Mouse (Mus musculus): Measurements from ENCODE around the gene Gm5414. TPM values are rescaled to one million over a fixed set of nuclear protein-coding genes. Genes with fewer than 3 reads are reported as not detected.

Gene Gm5414
- polyA plus RNA-seq (2015; fragmentation: Nextera tagmentation; extraction: Ambion mirVana): not detected in 2 replicates

DNA sequence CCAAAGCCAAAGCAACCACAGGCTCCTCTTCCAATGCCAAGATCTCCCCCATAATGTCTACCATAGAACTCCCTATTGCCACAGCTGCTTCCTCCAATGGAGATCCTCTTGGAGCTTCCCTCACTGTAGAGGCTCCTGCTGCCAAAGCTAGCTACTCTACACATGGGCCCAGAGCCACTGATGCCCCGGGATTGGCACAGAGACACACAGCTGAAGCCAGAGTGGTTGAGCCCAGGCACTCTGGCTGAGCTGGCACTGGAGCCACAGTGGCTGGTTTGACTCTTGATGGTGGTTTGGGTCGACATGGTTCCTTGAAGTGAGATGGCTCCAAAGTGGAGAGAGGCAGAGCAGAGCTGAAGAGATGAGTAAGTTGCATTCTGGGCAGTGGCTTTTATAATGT is at the start of gene Gm5414:
TSS of gene Gm5414 (minus strand) at position 305 of the 400 bp plus-strand sequence.
- Histone ChIP-seq H3K36me3 (no peaks in the 10 kb centered on the region), H3K4me3 (no peak within 1 kb of the TSS), H3K27me3 (no peaks in the 10 kb centered on the region), H3K9me3 (replicated peaks) (no peaks in the 10 kb centered on the region), H3K27ac (no peak within 1 kb of the TSS), H3K9ac (no peak within 1 kb of the TSS), H3K4me2 (no peak within 1 kb of the TSS), H3K4me1 (replicated peaks) (no peaks in the 10 kb centered on the region)
- WGBS: 59% methylated on average over 2 of the region's 2 CpGs
- ATAC-seq (replicated peaks; ENCODE audit: insufficient number of reproducible peaks, insufficient read depth, low FRiP score, low read depth): no peak

DNA sequence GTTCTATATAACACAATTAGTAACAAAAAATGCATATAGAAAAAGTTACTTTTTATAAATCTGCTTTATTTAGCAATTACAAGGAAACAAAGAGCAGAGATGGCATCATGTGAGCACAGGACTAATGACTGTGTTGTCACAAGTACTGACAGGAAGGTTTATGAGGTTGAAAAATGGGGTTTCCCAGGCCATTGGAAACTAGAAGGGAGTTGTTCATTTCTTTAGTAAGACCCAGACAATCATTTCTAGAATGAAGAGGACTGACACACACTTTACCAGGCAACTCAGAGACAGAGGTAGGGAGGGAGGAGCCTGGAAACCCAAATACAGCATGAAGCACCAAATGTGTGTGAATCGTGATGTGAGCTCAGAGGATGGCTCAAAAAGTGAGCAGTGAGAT is 48.0 kb upstream of the Gm5414 start:
- no peaks in the 10 kb centered on the region for H3K36me3 ChIP-seq
- H3K27me3 ChIP-seq: no peaks in the 10 kb centered on the region
- no peak overlapping the region for H3K4me2 ChIP-seq
- H3K4me1 ChIP-seq (replicated peaks): no peaks in the 10 kb centered on the region
- H3K9ac ChIP-seq: no peak overlapping the region
- H3K27ac ChIP-seq: no peak overlapping the region
- no peak for ATAC-seq (replicated peaks; ENCODE audit: insufficient number of reproducible peaks, insufficient read depth, low FRiP score, low read depth)
- H3K4me3 ChIP-seq: no peak overlapping the region
- no peaks in the 10 kb centered on the region for H3K9me3 ChIP-seq (replicated peaks)
- 54% methylated on average over 1 of the region's 1 CpGs for WGBS

DNA sequence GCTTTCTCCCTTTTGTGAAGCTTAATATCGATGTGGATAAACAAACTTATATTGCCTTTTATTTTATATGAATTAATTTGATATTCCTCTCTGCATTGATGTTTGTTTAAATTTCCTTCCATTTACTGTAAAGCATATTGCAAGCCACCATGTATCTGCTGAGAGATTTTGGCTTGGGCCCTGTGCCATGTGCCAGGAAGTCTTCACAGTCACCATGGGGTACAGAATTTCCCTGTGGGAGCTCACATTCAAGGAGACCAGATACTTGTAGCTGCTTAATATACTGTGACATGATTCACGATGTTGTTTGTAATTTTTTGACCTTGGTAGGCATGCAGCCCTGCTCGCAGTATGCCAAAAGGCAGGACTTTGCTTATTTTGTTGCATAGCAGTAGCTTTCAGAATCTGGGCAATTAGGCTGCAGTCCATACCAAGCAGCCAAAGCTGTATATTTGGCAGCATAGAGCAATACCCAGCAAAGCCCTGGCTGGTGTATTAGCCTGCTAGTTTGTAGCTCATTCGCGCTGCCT is 24.8 kb upstream of the Gm5414 start:
- Histone ChIP-seq H3K27ac (no peak overlapping the region), H3K4me1 (replicated peaks) (no peaks in the 10 kb centered on the region), H3K36me3 (no peaks in the 10 kb centered on the region), H3K9me3 (replicated peaks) (no peaks in the 10 kb centered on the region), H3K27me3 (no peaks in the 10 kb centered on the region), H3K9ac (no peak overlapping the region), H3K4me2 (no peak overlapping the region), H3K4me3 (no peak overlapping the region)
- 86% methylated on average over 5 of the region's 5 CpGs for WGBS
- ATAC-seq (replicated peaks; ENCODE audit: insufficient number of reproducible peaks, insufficient read depth, low FRiP score, low read depth): no peak

DNA sequence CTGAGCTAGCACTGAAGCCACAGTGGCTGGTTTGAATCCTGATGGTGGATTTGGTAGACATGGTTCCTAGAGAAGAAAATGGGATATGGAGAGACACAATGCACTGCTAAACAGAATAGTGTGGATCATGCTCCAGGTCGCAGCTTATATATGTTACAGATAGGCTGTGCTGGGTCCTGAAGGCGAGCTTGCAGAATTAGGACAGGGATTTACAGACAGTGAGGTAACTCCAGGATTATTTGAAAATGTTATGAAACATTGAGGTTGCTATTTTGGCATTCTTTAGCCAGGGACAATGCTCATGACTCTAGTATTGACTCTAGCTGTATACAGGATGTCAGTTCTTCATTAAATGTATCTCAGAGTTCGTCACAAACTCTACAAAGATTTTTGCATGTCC is 19.3 kb upstream of the Gm5414 start, which contains the start of gene Gm5478:
TSS of gene Gm5478 (minus strand) at position 101 of the 400 bp plus-strand sequence.
- Histone ChIP-seq H3K27me3 (no peaks in the 10 kb centered on the region), H3K4me1 (replicated peaks) (no peaks in the 10 kb centered on the region), H3K4me2 (no peak within 1 kb of the TSS), H3K27ac (no peak within 1 kb of the TSS), H3K9me3 (replicated peaks) (no peaks in the 10 kb centered on the region), H3K9ac (no peak within 1 kb of the TSS), H3K4me3 (no peak within 1 kb of the TSS), H3K36me3 (no peaks in the 10 kb centered on the region)
- WGBS: 69% methylated on average over 3 of the region's 3 CpGs
- ATAC-seq (replicated peaks; ENCODE audit: insufficient number of reproducible peaks, insufficient read depth, low FRiP score, low read depth): no peak

DNA sequence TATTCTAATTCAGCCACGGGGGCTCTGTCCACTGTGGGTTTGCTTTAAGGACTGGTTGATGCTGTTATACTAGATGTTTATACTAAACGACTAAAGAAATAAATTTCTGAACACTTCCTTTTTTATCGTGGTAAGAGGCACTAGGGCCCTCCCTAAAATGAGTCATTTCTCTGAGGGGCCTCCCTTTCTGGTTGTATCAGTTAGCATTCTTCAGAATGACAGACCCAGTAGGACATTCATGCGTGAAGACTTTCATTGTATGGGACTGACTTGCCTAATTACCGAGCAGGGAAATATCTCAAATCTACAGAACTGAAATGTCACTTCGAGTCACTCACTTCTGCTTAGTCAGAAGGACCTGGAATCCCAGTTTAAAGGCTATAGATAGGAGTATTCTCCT is 28.9 kb downstream of the Gm5414 start:
- Histone ChIP-seq H3K27me3 (no peaks in the 10 kb centered on the region), H3K27ac (no peak overlapping the region), H3K9ac (no peak overlapping the region), H3K4me1 (replicated peaks) (no peaks in the 10 kb centered on the region), H3K36me3 (no peaks in the 10 kb centered on the region), H3K4me2 (no peak overlapping the region), H3K4me3 (no peak overlapping the region), H3K9me3 (replicated peaks) (no peaks in the 10 kb centered on the region)
- WGBS: 56% methylated on average over 6 of the region's 6 CpGs
- ATAC-seq (replicated peaks; ENCODE audit: insufficient number of reproducible peaks, insufficient read depth, low FRiP score, low read depth): no peak

DNA sequence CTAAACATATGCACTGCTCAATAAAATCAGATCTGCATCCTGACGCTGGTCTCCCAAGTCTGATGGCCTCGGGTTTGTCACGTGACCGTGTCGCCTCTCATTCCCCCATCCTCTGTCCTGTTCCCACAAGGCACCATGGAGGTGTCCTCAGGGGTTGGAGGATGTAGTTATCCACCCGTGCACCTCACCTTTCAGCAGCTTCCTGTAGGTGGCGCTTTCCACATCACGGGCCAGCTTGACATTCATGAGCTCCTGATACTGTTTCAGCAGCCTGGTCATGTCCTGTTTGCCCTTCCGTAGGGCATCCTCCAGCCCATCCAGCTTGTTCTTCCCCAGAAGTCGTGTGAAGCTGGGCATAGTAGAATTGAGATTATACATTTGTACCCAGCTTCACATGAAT is 39.8 kb downstream of the Gm5414 start:
- Histone ChIP-seq H3K27me3 (0 out of 2 replicates have a peak, but pooled peaks cover 10% of the 10 kb centered on the region), H3K4me2 (no peak overlapping the region), H3K4me3 (no peak overlapping the region), H3K9me3 (replicated peaks) (no peaks in the 10 kb centered on the region), H3K27ac (no peak overlapping the region), H3K9ac (no peak overlapping the region), H3K4me1 (replicated peaks) (no peaks in the 10 kb centered on the region), H3K36me3 (no peaks in the 10 kb centered on the region)
- no peak for ATAC-seq (replicated peaks; ENCODE audit: insufficient number of reproducible peaks, insufficient read depth, low FRiP score, low read depth)
- WGBS: 72% methylated on average over 10 of the region's 10 CpGs

DNA sequence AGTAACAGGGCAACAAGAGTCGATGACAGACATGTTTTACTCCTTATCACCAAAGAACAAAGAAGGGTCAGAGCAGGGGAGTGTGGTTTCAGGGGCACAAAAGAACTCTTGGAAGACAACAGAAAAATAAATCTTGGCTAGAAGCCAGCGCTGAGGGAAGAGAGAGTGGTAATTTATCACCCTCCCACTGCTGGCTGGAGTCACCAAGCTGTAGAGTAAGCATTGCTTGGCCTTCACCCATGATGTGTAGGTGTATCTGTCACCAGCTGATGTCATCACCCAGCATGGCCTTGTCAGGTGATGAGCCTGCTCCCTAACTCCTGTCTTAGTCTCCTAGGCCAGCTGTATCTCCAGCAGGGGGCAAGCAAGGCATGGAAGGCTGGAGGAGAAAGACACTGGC is 43.5 kb downstream of the Gm5414 start:
- no peaks in the 10 kb centered on the region for H3K4me1 ChIP-seq (replicated peaks)
- H3K27me3 ChIP-seq: 0 out of 2 replicates have a peak, but pooled peaks cover 10% of the 10 kb centered on the region
- H3K36me3 ChIP-seq: no peaks in the 10 kb centered on the region
- no peak overlapping the region for H3K9ac ChIP-seq
- ATAC-seq (replicated peaks; ENCODE audit: insufficient number of reproducible peaks, insufficient read depth, low FRiP score, low read depth): no peak
- 26% methylated on average over 2 of the region's 2 CpGs for WGBS
- no peak overlapping the region for H3K4me2 ChIP-seq
- H3K9me3 ChIP-seq (replicated peaks): no peaks in the 10 kb centered on the region
- no peak overlapping the region for H3K4me3 ChIP-seq
- H3K27ac ChIP-seq: no peak overlapping the region

DNA sequence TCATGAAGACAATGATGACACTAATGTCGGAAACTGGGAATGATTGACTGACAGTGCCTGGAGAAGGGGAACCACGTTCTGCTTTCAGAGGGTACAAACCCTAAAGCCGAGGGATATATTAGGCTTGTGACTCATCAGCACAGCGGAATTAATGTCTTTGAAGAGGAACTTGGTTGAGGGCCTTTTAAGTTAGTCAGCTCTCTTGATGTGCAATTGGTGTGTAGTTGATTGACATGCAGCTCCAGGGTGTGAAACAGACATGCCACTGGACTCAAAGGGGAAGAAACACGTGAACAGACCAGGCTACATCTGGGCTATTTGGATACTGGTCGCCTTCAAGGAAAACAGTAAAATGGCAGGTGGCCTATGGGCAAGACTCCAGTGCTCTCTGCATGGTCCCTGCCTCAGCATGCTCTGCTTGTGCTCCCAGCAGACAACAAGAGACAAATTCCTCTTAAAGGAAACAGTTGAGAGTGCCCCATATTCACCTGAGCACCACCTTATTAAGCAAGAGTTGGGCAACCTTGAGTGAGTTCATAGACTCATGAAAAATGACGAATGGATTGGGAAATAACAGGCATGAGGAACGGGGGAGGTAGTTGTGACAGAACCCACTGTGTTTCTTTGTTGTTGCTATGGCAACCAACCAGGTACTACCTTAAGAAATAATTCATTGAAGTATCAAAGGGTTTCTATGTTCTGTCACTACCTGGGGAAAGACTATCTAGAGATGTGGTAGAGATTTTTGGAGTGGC is 44.6 kb downstream of the Gm5414 start:
- Histone ChIP-seq H3K27ac (no peak overlapping the region), H3K4me1 (replicated peaks) (no peaks in the 10 kb centered on the region), H3K27me3 (0 out of 2 replicates have a peak, but pooled peaks cover 10% of the 10 kb centered on the region), H3K36me3 (no peaks in the 10 kb centered on the region), H3K4me3 (no peak overlapping the region), H3K9ac (no peak overlapping the region), H3K4me2 (no peak overlapping the region), H3K9me3 (replicated peaks) (no peaks in the 10 kb centered on the region)
- no peak for ATAC-seq (replicated peaks; ENCODE audit: insufficient number of reproducible peaks, insufficient read depth, low FRiP score, low read depth)
- 68% methylated on average over 8 of the region's 8 CpGs for WGBS

DNA sequence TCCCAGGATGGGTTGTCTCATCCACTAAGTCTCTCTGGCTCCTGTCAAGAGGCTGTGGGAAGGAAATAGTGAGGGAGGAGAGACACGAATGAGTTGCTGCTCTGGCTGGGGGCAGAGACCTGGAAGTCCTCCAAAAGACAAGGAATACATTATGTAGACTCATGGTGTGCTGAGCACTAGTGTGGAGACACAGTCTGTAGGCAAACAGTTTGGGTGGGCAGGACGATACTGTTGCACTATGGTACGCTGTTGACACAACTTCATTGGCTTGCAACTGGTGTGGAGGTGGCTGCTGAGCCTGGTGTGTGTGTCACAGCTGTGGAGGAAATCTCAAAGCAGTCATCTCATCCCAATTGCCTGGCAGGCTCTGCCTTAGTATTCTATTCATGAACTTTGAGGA is 46.3 kb downstream of the Gm5414 start:
- Histone ChIP-seq H3K27me3 (0 out of 2 replicates have a peak, but pooled peaks cover 2% of the 10 kb centered on the region), H3K4me2 (no peak overlapping the region), H3K9ac (no peak overlapping the region), H3K4me3 (no peak overlapping the region), H3K27ac (no peak overlapping the region), H3K4me1 (replicated peaks) (no peaks in the 10 kb centered on the region), H3K36me3 (no peaks in the 10 kb centered on the region), H3K9me3 (replicated peaks) (no peaks in the 10 kb centered on the region)
- no peak for ATAC-seq (replicated peaks; ENCODE audit: insufficient number of reproducible peaks, insufficient read depth, low FRiP score, low read depth)
- 67% methylated on average over 3 of the region's 3 CpGs for whole genome bisulfite sequencing

DNA sequence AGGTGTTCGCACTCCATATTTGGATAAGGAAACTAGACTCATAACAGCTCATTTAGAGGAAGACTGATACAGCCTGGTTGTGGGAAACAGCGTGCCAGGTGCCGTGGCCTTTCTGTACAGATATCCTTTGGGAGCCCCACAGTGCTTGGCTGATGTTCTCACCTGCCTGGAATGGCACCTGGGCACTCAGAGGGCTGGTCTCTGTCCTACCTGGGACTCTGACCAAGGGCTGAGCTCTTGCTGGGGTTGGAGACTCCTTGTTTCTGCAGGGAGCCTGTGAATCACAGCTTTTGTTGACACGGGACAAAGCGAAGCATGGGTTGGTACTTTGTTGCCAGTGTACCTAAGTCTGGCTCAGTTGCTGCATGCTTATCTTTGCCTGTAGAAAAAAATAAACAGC is 52.5 kb downstream of the Gm5414 start:
- 0 out of 2 replicates have a peak, but pooled peaks cover 14% of the 10 kb centered on the region for H3K27me3 ChIP-seq
- H3K4me1 ChIP-seq (replicated peaks): no peaks in the 10 kb centered on the region
- H3K9me3 ChIP-seq (replicated peaks): no peaks in the 10 kb centered on the region
- no peak overlapping the region for H3K4me3 ChIP-seq
- WGBS: 64% methylated on average over 5 of the region's 5 CpGs
- no peak overlapping the region for H3K9ac ChIP-seq
- no peaks in the 10 kb centered on the region for H3K36me3 ChIP-seq
- no peak overlapping the region for H3K4me2 ChIP-seq
- no peak overlapping the region for H3K27ac ChIP-seq
- no peak for ATAC-seq (replicated peaks; ENCODE audit: insufficient number of reproducible peaks, insufficient read depth, low FRiP score, low read depth)
